Mouse (Mus musculus) heart, adult 2 months (tissue): ENCODE measurements at regions not wholly inside any gene's neighbourhood (a gene's known extent, or its start where the extent isn't known, plus 50 kb on each side); places are given as distances from the start of the nearest gene placed in this dataset.

Experiments used
- CTCF ChIP-seq: fragments of 200-600 bp; IDR thresholded peaks from 2 replicates; pipeline ENCODE4 v1.8.1; 2022; ENCODE audit warnings: antibody characterized with exemption, mild to moderate bottlenecking, moderate library complexity
- POLR2A ChIP-seq: fragments of 200-500 bp; IDR thresholded peaks from 2 replicates; pipeline ENCODE4 v1.6.1; 2011; ENCODE audit warnings: mild to moderate bottlenecking, low read depth, low read length, control low read depth; ENCODE audit not compliant: insufficient read depth

DNA sequence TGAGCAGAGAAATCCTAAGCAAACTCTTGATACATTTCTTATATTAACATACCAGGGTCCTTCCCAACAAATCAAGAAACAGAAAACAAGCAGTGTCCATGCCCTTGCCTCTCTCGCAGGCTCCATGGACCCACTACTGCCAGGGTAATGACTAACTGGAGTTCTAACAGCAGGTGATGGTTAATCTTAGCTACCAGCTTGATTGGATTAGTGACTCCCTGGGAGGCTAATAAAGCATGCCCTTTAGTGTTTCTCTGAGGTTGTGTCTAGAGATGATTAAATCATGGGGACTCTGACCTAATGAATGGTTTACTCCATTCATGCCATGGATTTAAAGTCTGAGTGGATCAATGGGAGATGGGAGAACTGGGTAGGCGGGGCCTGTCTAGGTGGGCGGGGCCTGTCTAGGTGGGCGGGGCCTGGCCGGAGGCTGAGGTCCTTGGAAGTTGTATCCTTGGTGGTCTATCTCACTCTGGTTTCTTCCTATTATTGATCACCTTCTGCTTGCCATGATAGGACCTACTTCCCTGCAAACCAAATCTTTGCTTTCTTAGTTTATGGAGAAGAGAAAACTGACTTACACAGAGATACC lies 247.3 kb upstream of the Gadl1 start:
- TF ChIP-seq POLR2A (no peak), CTCF (no peak)
